Mouse (Mus musculus): ENCODE data around the gene Tmem170.

Tmem170 gene

DNA sequence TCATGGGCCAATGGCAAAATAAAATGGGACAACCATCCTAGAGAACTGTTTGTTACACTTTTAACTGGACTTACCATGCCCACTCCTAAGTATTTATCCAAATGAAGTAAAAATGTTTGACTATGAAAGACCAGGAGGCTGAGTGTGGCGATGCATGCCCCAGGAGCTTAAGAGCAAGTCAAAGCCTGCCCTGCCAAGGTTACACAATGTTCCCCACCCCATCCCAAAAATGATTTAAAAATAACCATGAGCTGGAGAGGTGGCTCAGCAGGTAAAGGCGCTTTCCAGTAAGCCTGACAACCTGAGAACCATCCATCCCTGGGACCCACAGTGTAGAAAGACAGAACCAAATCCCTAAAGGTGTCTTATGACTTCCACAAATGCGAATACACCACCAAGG lies 58.0 kb downstream of the Tmem170 start:
- in situ Hi-C loops (cut with MboI): no loop called here

DNA sequence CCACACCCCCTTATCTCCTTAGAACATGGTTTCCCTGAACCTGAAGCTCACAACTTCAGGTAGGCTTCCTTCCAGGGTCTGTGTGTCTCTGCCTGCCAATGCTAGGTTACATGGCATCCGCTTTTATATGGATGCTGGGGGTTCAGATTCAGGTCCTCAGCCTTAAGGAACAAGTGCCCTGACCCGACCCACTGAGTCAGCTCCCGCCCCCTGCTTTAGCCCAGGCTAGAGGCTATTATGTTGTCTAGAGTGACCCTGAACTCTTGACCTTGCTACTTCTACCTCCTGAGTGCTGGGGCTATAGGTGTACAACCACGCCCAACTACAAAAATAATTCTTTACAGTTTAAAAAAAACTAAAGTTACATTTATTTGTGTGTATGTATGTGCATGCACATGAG lies 61.5 kb downstream of the Tmem170 start:
- in situ Hi-C loops (cut with MboI): no loop called here

DNA sequence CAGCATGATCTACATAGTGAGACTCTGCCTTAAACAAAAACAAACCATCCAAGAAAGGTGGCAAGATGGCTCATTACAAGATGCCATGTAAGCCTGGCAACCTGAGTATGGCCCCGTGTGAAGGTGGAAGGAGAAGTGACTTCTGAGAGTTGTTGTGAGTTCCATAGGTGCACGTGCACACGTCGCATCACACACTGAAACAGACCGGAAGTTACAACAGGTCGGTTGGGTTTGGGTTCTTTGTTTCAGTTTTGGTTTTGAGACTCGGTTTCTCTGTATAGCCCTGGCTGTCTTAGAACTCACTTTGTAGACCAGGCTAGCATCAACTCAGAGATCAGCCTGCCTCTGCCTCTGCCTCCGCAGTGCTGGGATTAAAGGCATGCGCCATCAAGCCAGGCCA lies 62.7 kb downstream of the Tmem170 start:
- in situ Hi-C loops (cut with MboI): no loop called here

Data from mature B cell (primary cell).